Mouse (Mus musculus): ENCODE data around the gene Hist1h1d. TPM values are rescaled to one million over a fixed set of nuclear protein-coding genes. Genes with fewer than 3 reads are reported as not detected.

Hist1h1d gene
- 0.30 and 0.39 TPM in 2 replicates for polyA plus RNA-seq (2012; rRNA removed)

DNA sequence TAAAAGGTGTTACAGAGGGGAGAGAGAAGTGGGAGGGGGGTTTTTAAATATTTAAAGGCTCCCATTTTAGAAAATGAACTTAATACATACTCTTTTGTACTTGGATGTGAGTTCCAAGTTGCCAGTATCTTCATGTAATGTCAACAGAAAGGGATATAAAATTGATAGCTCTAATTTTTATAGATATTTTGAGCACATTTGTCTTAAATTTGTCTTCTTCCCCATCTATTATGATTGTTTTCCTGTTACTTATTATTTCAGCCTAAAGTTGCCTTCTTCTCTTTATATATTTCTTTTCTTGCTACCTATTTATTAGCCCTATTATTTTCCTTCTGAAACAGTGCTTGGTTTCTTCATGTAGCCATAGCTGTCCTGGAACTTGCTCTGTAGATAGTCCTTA lies at the start of gene Hist1h1d:
Gene Hist1h1d (plus strand): TSS at position 301 of the 400 bp plus-strand sequence.
- Histone ChIP-seq H3K4me3 (ENCODE audit: extremely low read depth, insufficient read depth, insufficient read length) (no peak within 1 kb of the TSS), H3K27me3 (ENCODE audit: control insufficient read depth, insufficient read depth, low read length) (no peaks in the 10 kb centered on the region), H3K36me3 (ENCODE audit: control insufficient read depth, insufficient read depth, low read length) (no peaks in the 10 kb centered on the region), H3K4me1 (ENCODE audit: control insufficient read depth, insufficient read depth, insufficient read length) (peaks cover 4% of the 10 kb centered on the region), H3K27ac (ENCODE audit: insufficient read depth, low read length) (no peak within 1 kb of the TSS)
- DNase-seq (ENCODE audit: low read depth in 1 of 2, low spot score in 2 of 2), result no peak
- TF ChIP-seq POLR2A (IDR thresholded peaks at IDR 0.05; ENCODE audit: low read depth, low read length), result no peak
- no peak for TF ChIP-seq CTCF (IDR thresholded peaks at IDR 0.05; ENCODE audit: extremely low read depth, insufficient read depth, insufficient read length, insufficient replicate concordance)

DNA sequence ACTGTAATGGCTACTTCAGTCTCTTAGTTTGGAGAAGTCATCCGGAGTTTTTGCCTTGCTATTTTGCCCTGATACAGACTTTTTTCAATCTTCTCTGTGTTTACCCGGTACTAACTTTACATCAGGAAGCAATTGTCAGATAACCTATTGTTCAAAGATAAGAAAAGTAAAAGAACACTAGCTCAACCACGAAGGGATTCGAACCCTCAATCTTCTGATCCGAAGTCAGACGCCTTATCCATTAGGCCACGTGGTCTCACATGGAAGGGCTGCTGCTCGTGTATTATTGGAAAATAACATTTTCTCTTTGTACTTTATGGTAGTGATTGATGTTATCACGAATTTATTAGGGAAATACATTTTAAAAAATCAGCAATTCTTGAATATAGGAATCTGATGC lies 49.3 kb upstream of the Hist1h1d start:
- no peak overlapping the region for H3K4me3 ChIP-seq (ENCODE audit: extremely low read depth, insufficient read depth, insufficient read length)
- H3K27ac ChIP-seq (ENCODE audit: insufficient read depth, low read length), result no peak overlapping the region
- no peaks in the 10 kb centered on the region for H3K4me1 ChIP-seq (ENCODE audit: control insufficient read depth, insufficient read depth, insufficient read length)
- TF ChIP-seq CTCF (IDR thresholded peaks at IDR 0.05; ENCODE audit: extremely low read depth, insufficient read depth, insufficient read length, insufficient replicate concordance), result no peak
- no peak for TF ChIP-seq POLR2A (IDR thresholded peaks at IDR 0.05; ENCODE audit: low read depth, low read length)
- 14% methylated on average over 9 of the region's 9 CpGs for WGBS
- peak in 1 of 2 experiments; percentile 16 for DNase-seq (ENCODE audit: low read depth in 1 of 2, low spot score in 2 of 2)
- H3K36me3 ChIP-seq (ENCODE audit: control insufficient read depth, insufficient read depth, low read length), result no peaks in the 10 kb centered on the region
- no peaks in the 10 kb centered on the region for H3K27me3 ChIP-seq (ENCODE audit: control insufficient read depth, insufficient read depth, low read length)

DNA sequence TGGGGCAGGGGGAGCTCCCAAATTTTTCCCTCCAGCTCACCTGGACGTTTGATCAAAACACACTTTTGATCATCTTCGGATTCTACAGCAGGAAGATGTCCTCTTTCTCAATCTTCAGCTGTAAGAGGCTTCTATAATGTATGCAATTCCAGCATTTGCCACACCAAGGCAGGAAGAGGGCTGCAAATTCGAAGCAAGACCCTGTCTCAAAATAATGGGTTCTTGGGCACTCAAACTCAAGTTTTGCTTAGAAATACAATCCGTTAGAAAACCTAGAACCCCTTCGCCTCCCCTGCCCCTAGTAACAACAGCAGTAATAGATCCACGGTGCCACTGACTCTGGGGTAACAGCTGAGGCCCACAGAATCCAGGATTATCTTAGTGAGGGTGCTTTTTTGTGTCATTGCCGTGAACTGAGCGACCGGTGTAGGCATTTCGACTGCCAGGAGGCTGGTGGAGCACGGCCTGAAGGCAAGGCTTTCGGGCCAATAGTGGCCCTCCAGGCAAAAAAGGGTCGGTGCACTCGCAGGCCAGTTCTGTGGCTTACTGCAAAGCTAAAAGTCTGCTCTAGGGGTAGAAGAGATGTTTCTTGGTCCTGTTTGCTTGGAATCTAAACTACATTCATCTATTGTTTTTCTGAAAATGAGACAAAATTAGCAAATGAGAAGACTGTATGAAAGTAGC lies 47.3 kb upstream of the Hist1h1d start:
- 56% methylated on average over 14 of the region's 14 CpGs for WGBS
- Histone ChIP-seq H3K27me3 (ENCODE audit: control insufficient read depth, insufficient read depth, low read length) (no peaks in the 10 kb centered on the region), H3K36me3 (ENCODE audit: control insufficient read depth, insufficient read depth, low read length) (no peaks in the 10 kb centered on the region), H3K27ac (ENCODE audit: insufficient read depth, low read length) (no peak overlapping the region), H3K4me1 (ENCODE audit: control insufficient read depth, insufficient read depth, insufficient read length) (no peaks in the 10 kb centered on the region), H3K4me3 (ENCODE audit: extremely low read depth, insufficient read depth, insufficient read length) (peak overlapping the region; percentile 10; the same call in 1 of the 2 replicates)
- TF ChIP-seq POLR2A (IDR thresholded peaks at IDR 0.05; ENCODE audit: low read depth, low read length) (no peak), CTCF (IDR thresholded peaks at IDR 0.05; ENCODE audit: extremely low read depth, insufficient read depth, insufficient read length, insufficient replicate concordance) (no peak)
- no peak for DNase-seq (ENCODE audit: low read depth in 1 of 2, low spot score in 2 of 2)

DNA sequence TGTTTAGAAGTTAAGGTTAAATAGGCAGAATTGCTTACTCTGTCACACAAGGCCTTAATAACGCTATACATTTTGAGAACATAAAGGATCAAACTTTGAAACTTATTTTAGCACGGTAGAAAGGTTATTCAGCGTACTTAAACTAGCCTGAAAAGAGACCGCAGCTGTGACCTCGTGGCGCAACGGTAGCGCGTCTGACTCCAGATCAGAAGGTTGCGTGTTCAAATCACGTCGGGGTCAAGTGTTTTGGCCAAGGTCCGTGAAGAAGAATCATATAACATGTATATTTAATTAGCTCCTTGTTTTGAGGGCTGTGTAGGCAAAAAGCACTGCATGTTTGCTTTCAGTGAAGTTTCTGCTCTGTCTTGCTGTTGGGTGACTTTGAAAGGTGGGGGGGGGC lies 46.7 kb upstream of the Hist1h1d start:
- no peaks in the 10 kb centered on the region for H3K36me3 ChIP-seq (ENCODE audit: control insufficient read depth, insufficient read depth, low read length)
- no peaks in the 10 kb centered on the region for H3K27me3 ChIP-seq (ENCODE audit: control insufficient read depth, insufficient read depth, low read length)
- H3K4me1 ChIP-seq (ENCODE audit: control insufficient read depth, insufficient read depth, insufficient read length), result no peaks in the 10 kb centered on the region
- TF ChIP-seq POLR2A (IDR thresholded peaks at IDR 0.05; ENCODE audit: low read depth, low read length) (no peak), CTCF (IDR thresholded peaks at IDR 0.05; ENCODE audit: extremely low read depth, insufficient read depth, insufficient read length, insufficient replicate concordance) (no peak)
- H3K4me3 ChIP-seq (ENCODE audit: extremely low read depth, insufficient read depth, insufficient read length), result no peak overlapping the region
- no peak for DNase-seq (ENCODE audit: low read depth in 1 of 2, low spot score in 2 of 2)
- 47% methylated on average over 13 of the region's 13 CpGs for WGBS
- no peak overlapping the region for H3K27ac ChIP-seq (ENCODE audit: insufficient read depth, low read length)

DNA sequence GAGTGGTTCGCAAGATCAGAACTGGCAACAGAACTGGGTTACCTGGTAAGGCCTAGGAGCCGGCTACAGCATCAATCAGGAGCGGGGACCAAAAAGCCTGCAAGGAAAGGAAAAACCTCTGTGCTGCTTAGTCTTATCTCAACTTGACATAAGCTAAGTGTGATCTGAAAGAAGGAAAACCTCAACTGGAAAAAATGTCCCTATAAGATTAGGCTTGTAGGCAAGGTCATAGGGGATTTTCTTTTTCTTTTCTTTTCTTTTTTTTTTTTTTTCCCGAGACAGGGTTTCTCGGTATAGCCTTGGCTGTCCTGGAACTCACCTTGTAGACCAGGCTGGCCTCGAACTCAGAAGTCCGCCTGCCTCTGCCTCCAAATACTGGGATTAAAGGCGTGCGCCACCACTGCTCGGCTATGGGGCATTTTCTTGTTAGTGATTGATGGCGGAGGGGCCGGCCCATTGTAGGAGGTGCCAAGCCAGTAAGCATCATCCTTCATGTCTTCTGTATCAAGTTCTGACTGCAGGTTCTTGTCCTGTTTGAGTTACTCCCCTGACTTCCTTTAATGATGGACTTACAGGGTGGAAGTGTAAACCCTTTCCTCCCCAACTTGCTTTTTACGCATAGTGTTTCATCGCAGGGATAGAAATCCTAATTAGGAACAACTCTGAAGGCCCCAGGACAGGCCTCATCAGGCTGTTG lies 46.1 kb upstream of the Hist1h1d start:
- no peaks in the 10 kb centered on the region for H3K36me3 ChIP-seq (ENCODE audit: control insufficient read depth, insufficient read depth, low read length)
- no peak overlapping the region for H3K27ac ChIP-seq (ENCODE audit: insufficient read depth, low read length)
- no peaks in the 10 kb centered on the region for H3K4me1 ChIP-seq (ENCODE audit: control insufficient read depth, insufficient read depth, insufficient read length)
- H3K4me3 ChIP-seq (ENCODE audit: extremely low read depth, insufficient read depth, insufficient read length), result no peak overlapping the region
- H3K27me3 ChIP-seq (ENCODE audit: control insufficient read depth, insufficient read depth, low read length), result no peaks in the 10 kb centered on the region
- 72% methylated on average over 14 of the region's 14 CpGs for WGBS
- DNase-seq (ENCODE audit: low read depth in 1 of 2, low spot score in 2 of 2), result no peak
- TF ChIP-seq CTCF (IDR thresholded peaks at IDR 0.05; ENCODE audit: extremely low read depth, insufficient read depth, insufficient read length, insufficient replicate concordance) (no peak), POLR2A (IDR thresholded peaks at IDR 0.05; ENCODE audit: low read depth, low read length) (no peak)

DNA sequence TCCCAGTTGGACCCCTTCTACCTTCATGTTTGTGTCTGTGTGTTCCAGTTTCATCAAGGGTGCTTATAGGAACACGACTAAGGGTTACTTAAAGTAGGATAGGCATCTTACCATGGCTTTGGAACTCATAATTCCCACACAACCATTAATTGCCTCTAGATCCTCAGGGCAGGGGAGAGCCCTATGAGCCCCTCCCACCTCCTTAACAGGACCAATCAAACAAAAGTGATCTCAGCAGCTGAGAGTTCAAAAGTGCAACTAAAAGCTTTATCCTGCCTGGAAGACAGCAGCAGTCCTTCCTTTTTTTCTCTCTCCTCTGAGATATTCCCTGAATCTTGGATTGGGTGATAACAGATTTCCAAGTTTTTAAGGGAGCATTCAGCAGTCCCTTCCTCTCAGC lies 42.9 kb upstream of the Hist1h1d start:
- WGBS, result 60% methylated on average over 1 of the region's 1 CpGs
- Histone ChIP-seq H3K27ac (ENCODE audit: insufficient read depth, low read length) (no peak overlapping the region), H3K27me3 (ENCODE audit: control insufficient read depth, insufficient read depth, low read length) (no peaks in the 10 kb centered on the region), H3K4me1 (ENCODE audit: control insufficient read depth, insufficient read depth, insufficient read length) (no peaks in the 10 kb centered on the region), H3K36me3 (ENCODE audit: control insufficient read depth, insufficient read depth, low read length) (no peaks in the 10 kb centered on the region), H3K4me3 (ENCODE audit: extremely low read depth, insufficient read depth, insufficient read length) (no peak overlapping the region)
- DNase-seq (ENCODE audit: low read depth in 1 of 2, low spot score in 2 of 2), result no peak
- TF ChIP-seq CTCF (IDR thresholded peaks at IDR 0.05; ENCODE audit: extremely low read depth, insufficient read depth, insufficient read length, insufficient replicate concordance), result no peak
- no peak for TF ChIP-seq POLR2A (IDR thresholded peaks at IDR 0.05; ENCODE audit: low read depth, low read length)

DNA sequence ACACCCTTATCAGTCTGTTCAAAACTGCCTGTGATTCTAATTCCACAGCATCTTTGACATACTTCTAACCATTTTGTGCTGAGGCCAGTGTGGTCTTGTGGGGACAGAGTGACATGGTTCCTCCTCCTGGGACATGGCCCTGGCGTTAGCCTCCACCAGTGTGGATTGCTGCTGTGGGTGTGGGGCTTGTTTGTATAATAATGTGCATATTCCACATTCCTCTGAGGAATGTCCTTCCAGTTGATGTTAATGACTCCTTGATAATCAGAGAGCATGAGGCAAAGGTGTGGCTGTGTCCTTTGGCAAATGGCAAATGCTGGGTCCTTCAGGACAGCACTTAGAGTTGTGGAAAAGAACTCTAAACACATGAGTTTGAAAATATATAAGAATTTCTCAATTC lies 39.5 kb upstream of the Hist1h1d start:
- DNase-seq (ENCODE audit: low read depth in 1 of 2, low spot score in 2 of 2), result no peak
- H3K36me3 ChIP-seq (ENCODE audit: control insufficient read depth, insufficient read depth, low read length), result no peaks in the 10 kb centered on the region
- H3K27me3 ChIP-seq (ENCODE audit: control insufficient read depth, insufficient read depth, low read length), result no peaks in the 10 kb centered on the region
- TF ChIP-seq CTCF (IDR thresholded peaks at IDR 0.05; ENCODE audit: extremely low read depth, insufficient read depth, insufficient read length, insufficient replicate concordance), result no peak
- no peak for TF ChIP-seq POLR2A (IDR thresholded peaks at IDR 0.05; ENCODE audit: low read depth, low read length)
- 97% methylated on average over 1 of the region's 1 CpGs for WGBS
- no peak overlapping the region for H3K4me3 ChIP-seq (ENCODE audit: extremely low read depth, insufficient read depth, insufficient read length)
- H3K27ac ChIP-seq (ENCODE audit: insufficient read depth, low read length), result no peak overlapping the region
- H3K4me1 ChIP-seq (ENCODE audit: control insufficient read depth, insufficient read depth, insufficient read length), result no peaks in the 10 kb centered on the region

Data from spleen, adult 2 months (tissue).